Mouse (Mus musculus) C2C12 (cell line): ENCODE data around the gene Nrp2.

Experiments
- CEBPB ChIP-seq: IDR thresholded peaks from one replicate; pipeline ENCODE4 v1.6.1; 2011; ENCODE audit warnings: low read depth, mild to moderate bottlenecking, control low read depth, moderate library complexity
- CTCF ChIP-seq: IDR thresholded peaks from one replicate; pipeline ENCODE4 v1.5.1; 2011; ENCODE audit not compliant: control insufficient read depth, insufficient read depth, insufficient read length
- MYOD1 ChIP-seq: IDR thresholded peaks from one replicate; pipeline ENCODE4 v1.6.1; 2011; ENCODE audit warnings: low read depth; ENCODE audit not compliant: control insufficient read depth, insufficient read length
- USF1 ChIP-seq: IDR thresholded peaks from one replicate; pipeline ENCODE4 v1.6.1; 2011; ENCODE audit warnings: low read depth, mild to moderate bottlenecking, control low read depth, moderate library complexity

- TF ChIP-seq CTCF (no peak), CEBPB (no peak), MYOD1 (no peak), USF1 (peak; percentile 61)
Observed at GRCm38 (mm10) chr1:62766766-62767165, 63.7 kb downstream of the Nrp2 start.
